Mouse (Mus musculus): Measurements from ENCODE around the gene Ublcp1.

DNA sequence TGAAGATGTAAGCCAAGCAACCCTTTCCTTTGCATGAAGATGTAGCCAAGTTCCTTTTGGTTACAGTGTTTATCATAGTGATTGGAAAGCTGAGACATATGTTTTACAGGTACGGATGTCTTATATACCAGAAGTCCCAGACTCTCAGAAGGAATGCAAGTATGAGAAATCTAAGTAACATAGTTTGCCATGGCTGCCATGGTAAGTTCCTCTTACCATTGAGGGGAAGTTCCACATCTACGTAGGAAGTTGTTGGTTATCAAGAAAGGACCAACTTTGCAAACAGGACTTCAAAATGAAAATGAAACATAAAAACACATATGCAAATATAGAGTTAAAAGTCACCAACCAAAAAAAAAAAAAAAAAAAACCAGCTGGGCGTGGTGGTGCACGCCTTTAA lies 8.1 kb upstream of the Ublcp1 start:
- TF ChIP-seq POLR2A (IDR thresholded peaks at IDR 0.05; ENCODE audit: borderline replicate concordance, low read depth, low read length) (no peak), CTCF (IDR thresholded peaks at IDR 0.05; ENCODE audit: low read depth, low read length) (no peak)

Data from bone marrow macrophage, adult 2 months (primary cell).